Mouse (Mus musculus): ENCODE measurements at regions not wholly inside any gene's neighbourhood (a gene's known extent, or its start where the extent isn't known, plus 50 kb on each side); places are given as distances from the start of the nearest gene placed in this dataset.

DNA sequence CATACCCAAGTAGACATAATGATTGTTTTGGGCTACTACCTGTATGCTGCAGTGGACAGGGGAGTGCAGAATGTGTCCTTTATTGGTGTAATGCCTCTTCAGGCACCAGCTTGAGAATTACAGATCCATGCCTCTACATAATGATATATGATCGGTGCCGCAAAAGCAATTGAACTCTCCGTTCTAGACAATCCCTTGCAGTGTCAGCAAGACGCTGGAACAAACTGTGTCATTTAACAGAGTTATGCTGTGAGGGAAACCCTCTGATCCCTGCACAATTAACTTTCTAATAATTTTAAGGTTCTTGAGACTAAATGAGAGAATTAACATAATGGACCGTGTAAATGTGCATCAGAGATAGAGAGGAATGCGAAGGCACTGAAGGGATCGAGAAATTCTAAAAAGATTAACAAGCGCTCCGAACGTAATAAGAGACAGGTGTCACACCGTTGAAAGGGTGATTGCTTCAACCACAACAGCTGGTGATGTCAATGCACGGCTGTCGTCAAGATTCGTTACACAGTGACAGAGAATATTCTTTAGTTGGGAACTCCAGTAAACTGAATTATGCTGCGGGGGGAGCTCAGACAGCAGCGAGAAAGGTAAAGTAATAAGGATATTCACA, 254.3 kb upstream of the Gpc5 start:
- TF ChIP-seq CTCF (IDR thresholded peaks at IDR 0.05; ENCODE audit: borderline replicate concordance, extremely low read depth, insufficient read depth, insufficient read length): no peak
- TF ChIP-seq POLR2A (IDR thresholded peaks at IDR 0.05; ENCODE audit: borderline replicate concordance, extremely low read depth, insufficient read depth, insufficient read length, poor library complexity, severe bottlenecking): no peak

All from brain, embryonic 14.5 days (tissue).